8 mouse cellular contexts compared by ENCODE assay signal in the genomic region with DNA sequence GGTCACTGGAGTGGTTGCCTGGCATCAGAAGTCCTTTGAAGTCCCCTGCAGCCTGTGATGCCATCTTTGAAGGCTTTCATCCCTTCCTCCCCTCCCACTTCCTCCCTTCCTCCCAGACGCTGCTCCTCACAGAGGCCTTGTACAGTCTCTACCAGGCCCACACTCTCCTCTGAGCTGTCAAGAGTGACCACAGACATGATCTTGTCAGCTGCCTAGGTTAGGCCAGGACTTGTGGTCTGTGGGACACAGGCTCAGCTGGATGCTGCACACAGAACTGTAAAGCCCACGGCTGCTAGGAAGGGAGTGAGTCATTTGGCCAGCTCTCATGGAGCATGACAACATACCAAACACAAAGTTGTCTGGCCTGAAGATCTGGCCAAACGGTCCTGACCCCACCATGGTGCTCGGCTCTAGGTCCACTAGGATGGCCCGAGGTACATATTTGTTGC. TPM values are rescaled to one million over a fixed set of nuclear protein-coding genes. Genes with fewer than 3 reads are reported as not detected.
DNase-seq lines count a peak whose midpoint lies in the region; ATAC-seq and TF ChIP-seq lines count a peak whose summit lies in the region.
"Not testable (repeated sequence)": the region's sequence is repeated elsewhere in the genome, so short reads cannot be mapped to it uniquely, and the experiment has no call there.

No protein-coding gene starts in this region.

- DNase-seq in 3134 (ENCODE audit: extremely low read depth, insufficient read length, low spot score), result peak; percentile 63
- DNase-seq in adrenal gland, adult 2 months, result peak; percentile 15
- DNase-seq in heart, adult 11 months, result peak; percentile 90
- peak; percentile 12 for DNase-seq in lung, postnatal 0 days (ENCODE audit: low spot score)

- H3K9me3 ChIP-seq in lung, postnatal 0 days (ENCODE audit: low read length); midbrain, embryonic 15.5 days; stomach, embryonic 14.5 days (ENCODE audit: control insufficient read depth, low read depth, low read length): not testable (repeated sequence)

- not testable (repeated sequence) for TF ChIP-seq EP300 in lung, postnatal 0 days (IDR thresholded peaks at IDR 0.05)

- H3K27me3 ChIP-seq in lung, postnatal 0 days (replicated peaks; ENCODE audit: insufficient read depth, low read length); midbrain, embryonic 15.5 days (replicated peaks); stomach, embryonic 14.5 days (ENCODE audit: control insufficient read depth, insufficient read depth, low read length): not testable (repeated sequence)

- H3K4me1 ChIP-seq in lung, postnatal 0 days (ENCODE audit: insufficient read depth, low read depth, low read length), result not testable (repeated sequence)
- H3K4me1 ChIP-seq in midbrain, embryonic 15.5 days, result peaks cover 31% of the 10 kb centered on the region
- H3K4me1 ChIP-seq in stomach, embryonic 14.5 days (ENCODE audit: control insufficient read depth, insufficient read depth, low read length), result peaks cover 11% of the 10 kb centered on the region

- TF ChIP-seq CTCF in lung, postnatal 0 days (IDR thresholded peaks at IDR 0.05), result not testable (repeated sequence)

- peak; percentile 63; the same call in 1 of the 2 replicates for ATAC-seq in erythroid progenitor cell, adult 5-6 weeks (replicated peaks; ENCODE audit: low FRiP score, poor library complexity, severe bottlenecking)
- peak; percentile 25 for ATAC-seq in inflammation-experienced regulatory T-cells, adult 6 months
- ATAC-seq in lung, postnatal 0 days, result not testable (repeated sequence)
- peak; percentile 75 for ATAC-seq in midbrain, embryonic 15.5 days (replicated peaks)
- ATAC-seq in stomach, embryonic 14.5 days (ENCODE audit: insufficient number of reproducible peaks, insufficient read depth, low FRiP score, low read depth), result peak; percentile 17; the same call in 1 of the 2 replicates

- not testable (repeated sequence) for H3K27ac ChIP-seq in lung, postnatal 0 days (ENCODE audit: low read length)
- peak overlapping the region; percentile 93 for H3K27ac ChIP-seq in midbrain, embryonic 15.5 days
- peak overlapping the region; percentile 52; the same call in 1 of the 2 replicates for H3K27ac ChIP-seq in stomach, embryonic 14.5 days (ENCODE audit: low read length)

- not testable (repeated sequence) for H3K36me3 ChIP-seq in lung, postnatal 0 days (ENCODE audit: insufficient read depth, low read length); midbrain, embryonic 15.5 days (replicated peaks); stomach, embryonic 14.5 days (ENCODE audit: control insufficient read depth, insufficient read depth, low read length)

- not testable (repeated sequence) for H3K9ac ChIP-seq in lung, postnatal 0 days (replicated peaks; ENCODE audit: low read depth); midbrain, embryonic 15.5 days; stomach, embryonic 14.5 days (replicated peaks; ENCODE audit: low read depth, low read length)

- not testable (repeated sequence) for H3K4me3 ChIP-seq in lung, postnatal 0 days (ENCODE audit: low read depth, low read length); midbrain, embryonic 15.5 days; stomach, embryonic 14.5 days (ENCODE audit: low read depth, low read length)

- WGBS in lung, postnatal 0 days, result 41% methylated on average over 5 of the region's 5 CpGs
- 36% methylated on average over 5 of the region's 5 CpGs for WGBS in midbrain, embryonic 15.5 days
- WGBS in stomach, embryonic 14.5 days, result 53% methylated on average over 5 of the region's 5 CpGs

- H3K4me2 ChIP-seq in lung, postnatal 0 days (replicated peaks; ENCODE audit: low read depth, low read length); stomach, embryonic 14.5 days (replicated peaks; ENCODE audit: low read depth, low read length): not testable (repeated sequence)
- peak overlapping the region; percentile 39 for H3K4me2 ChIP-seq in midbrain, embryonic 15.5 days

RNA-seq across cellular contexts. Expression of a gene that starts 10.4 kb away (rescaled TPM):
- total RNA-seq in adrenal gland, adult 2 months (2021), result 10 to 100 TPM; 30.1 to 37.2 TPM
- 74.7 and 93.5 TPM in 2 replicates for polyA plus RNA-seq in adrenal gland, adult 2 months (2012; rRNA removed)
- total RNA-seq in erythroid progenitor cell, adult 5-6 weeks (2015; ENCODE audit: low replicate concordance), result 27.7 and 29.6 TPM in 2 replicates
- 27.4 and 38.5 TPM in 2 replicates for total RNA-seq in erythroid progenitor cell, adult 5-6 weeks (2017; ENCODE audit: low replicate concordance)
- polyA plus RNA-seq in inflammation-experienced regulatory T-cells, adult 6 months (2017; shearing (Covaris generic)), result 1 to 10 TPM; 3.1 to 8.7 (median 8.0) TPM
- 152 and 167 TPM in 2 replicates for polyA plus RNA-seq in lung, postnatal 0 days (2015; fragmentation: Nextera tagmentation; extraction: Ambion mirVana)
- 3,188 and 3,263 TPM in 2 replicates for polyA plus RNA-seq in midbrain, embryonic 15.5 days (2015; fragmentation: Nextera tagmentation; extraction: Ambion mirVana)
- polyA plus RNA-seq in stomach, embryonic 14.5 days (2014; fragmentation: Nextera tagmentation; extraction: Ambion mirVana), result 213 and 217 TPM in 2 replicates

RNA-seq across cellular contexts. Expression of a gene that starts 42.0 kb away (rescaled TPM):
- total RNA-seq in adrenal gland, adult 2 months (2021), result 1 to 10 TPM; 1.1 to 1.7 TPM
- 1.6 and 4.2 TPM in 2 replicates for polyA plus RNA-seq in adrenal gland, adult 2 months (2012; rRNA removed)
- total RNA-seq in erythroid progenitor cell, adult 5-6 weeks (2015; ENCODE audit: low replicate concordance), result not detected in 2 replicates
- total RNA-seq in erythroid progenitor cell, adult 5-6 weeks (2017; ENCODE audit: low replicate concordance), result 1.4 TPM in 1 of 2 replicates, not detected in the other
- 1 to 10 TPM in 2 of 3 experiments, not detected in 1; 1.7 to 2.0 TPM for polyA plus RNA-seq in inflammation-experienced regulatory T-cells, adult 6 months (2017; shearing (Covaris generic))
- polyA plus RNA-seq in lung, postnatal 0 days (2015; fragmentation: Nextera tagmentation; extraction: Ambion mirVana), result 6.0 and 7.5 TPM in 2 replicates
- 1,126 and 1,130 TPM in 2 replicates for polyA plus RNA-seq in midbrain, embryonic 15.5 days (2015; fragmentation: Nextera tagmentation; extraction: Ambion mirVana)
- polyA plus RNA-seq in stomach, embryonic 14.5 days (2014; fragmentation: Nextera tagmentation; extraction: Ambion mirVana), result 32.1 and 34.2 TPM in 2 replicates

RNA-seq across cellular contexts. Expression of a gene that starts 50.8 kb away (rescaled TPM):
- 10 to 100 TPM; 74.9 to 75.1 TPM for total RNA-seq in adrenal gland, adult 2 months (2021)
- 57.4 and 61.2 TPM in 2 replicates for polyA plus RNA-seq in adrenal gland, adult 2 months (2012; rRNA removed)
- total RNA-seq in erythroid progenitor cell, adult 5-6 weeks (2015; ENCODE audit: low replicate concordance), result 25.6 and 27.4 TPM in 2 replicates
- 2.7 and 4.7 TPM in 2 replicates for total RNA-seq in erythroid progenitor cell, adult 5-6 weeks (2017; ENCODE audit: low replicate concordance)
- 10 to 100 TPM; 11.8 to 33.6 (median 31.4) TPM for polyA plus RNA-seq in inflammation-experienced regulatory T-cells, adult 6 months (2017; shearing (Covaris generic))
- 55.3 and 70.4 TPM in 2 replicates for polyA plus RNA-seq in lung, postnatal 0 days (2015; fragmentation: Nextera tagmentation; extraction: Ambion mirVana)
- 35.4 and 36.8 TPM in 2 replicates for polyA plus RNA-seq in midbrain, embryonic 15.5 days (2015; fragmentation: Nextera tagmentation; extraction: Ambion mirVana)
- 36.1 and 38.4 TPM in 2 replicates for polyA plus RNA-seq in stomach, embryonic 14.5 days (2014; fragmentation: Nextera tagmentation; extraction: Ambion mirVana)

Comparison
In these comparisons a context has a peak if more than half of its experiments do, and no peak if none do; other contexts are left out.
1. DNase-seq: peak in every context shown above with its lines; median percentile 90 in heart, adult 11 months; 63 in 3134; 15 in adrenal gland, adult 2 months; 12 in lung, postnatal 0 days.
2. RNA of a gene that starts 10.4 kb away (polyA plus RNA-seq): 3,188 to 3,263 TPM in midbrain, embryonic 15.5 days; 213 to 217 TPM in stomach, embryonic 14.5 days, 152 to 167 TPM in lung, postnatal 0 days, 74.7 to 93.5 TPM in adrenal gland, adult 2 months and 3.1 to 8.7 TPM in inflammation-experienced regulatory T-cells, adult 6 months; every median in the first group is over 10 times any median in the second.
3. RNA of a gene that starts 42.0 kb away (polyA plus RNA-seq): 1,126 to 1,130 TPM in midbrain, embryonic 15.5 days; 32.1 to 34.2 TPM in stomach, embryonic 14.5 days, 6.0 to 7.5 TPM in lung, postnatal 0 days, 1.7 to 2.0 TPM in inflammation-experienced regulatory T-cells, adult 6 months and 1.6 to 4.2 TPM in adrenal gland, adult 2 months; every median in the first group is over 10 times any median in the second.